Mouse (Mus musculus): ENCODE data around the gene Pias3.

DNA sequence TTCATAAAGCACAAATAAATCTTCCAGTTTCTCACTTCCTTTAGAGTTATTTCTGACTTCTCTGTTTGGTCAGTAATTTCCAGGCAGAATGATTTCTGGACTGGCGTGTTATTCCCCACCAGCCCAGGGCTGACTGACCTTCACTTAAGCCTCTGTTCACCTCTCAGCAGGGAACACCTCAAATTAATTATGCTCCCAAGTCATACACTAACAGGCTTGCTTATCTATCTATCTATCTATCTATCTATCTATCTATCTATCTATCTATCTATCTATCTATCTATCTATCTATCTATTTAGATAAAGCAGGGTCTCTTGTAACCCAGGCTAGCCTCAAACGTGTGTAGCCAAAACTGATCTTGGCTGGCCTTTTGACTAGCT lies 12.5 kb downstream of the Pias3 start:
- TF ChIP-seq CTCF (IDR thresholded peaks at IDR 0.05; ENCODE audit: control insufficient read depth, insufficient read depth, low read length) (no peak), POLR2A (IDR thresholded peaks at IDR 0.05; ENCODE audit: borderline replicate concordance, control insufficient read depth, low read depth, low read length) (no peak)

All from bone marrow, adult 2 months (tissue).